Mouse (Mus musculus) midbrain, embryonic 12.5 days (tissue): ENCODE results near the gene Anks6. TPM values are rescaled to one million over a fixed set of nuclear protein-coding genes. Genes with fewer than 3 reads are reported as not detected.
"Not testable (repeated sequence)": the region's sequence is repeated elsewhere in the genome, so short reads cannot be mapped to it uniquely, and the experiment has no call there.

Experiments
- ATAC-seq: fragments of 200-750 bp; cut with Nextera tagmentation; 2 replicates; pipeline ENCODE4 v1.8.0; 2017; ENCODE audit warnings: low read depth, moderate TSS enrichment, moderate library complexity; ENCODE audit not compliant: low FRiP score
- H3K27ac ChIP-seq: fragments of 300-500 bp; sonication (generic); replicated peaks from 2 replicates; pipeline ENCODE4 v1.5.1; 2016; ENCODE audit warnings: mild to moderate bottlenecking
- H3K27me3 ChIP-seq: fragments of 300-500 bp; sonication (generic); 2 replicates; pipeline ENCODE4 v1.6.1; 2016; ENCODE audit warnings: mild to moderate bottlenecking
- H3K36me3 ChIP-seq: fragments of 300-500 bp; sonication (generic); 2 replicates; pipeline ENCODE4 v1.6.1; 2016
- H3K4me1 ChIP-seq: fragments of 300-500 bp; sonication (generic); 2 replicates; pipeline ENCODE4 v1.6.1; 2016
- H3K4me2 ChIP-seq: fragments of 300-500 bp; sonication (generic); replicated peaks from 2 replicates; pipeline ENCODE4 v1.6.1; 2016; ENCODE audit warnings: mild to moderate bottlenecking, moderate library complexity
- H3K4me3 ChIP-seq: fragments of 300-500 bp; sonication (generic); 2 replicates; pipeline ENCODE4 v1.5.1; 2016; ENCODE audit warnings: mild to moderate bottlenecking
- H3K9ac ChIP-seq: fragments of 300-500 bp; sonication (generic); replicated peaks from 2 replicates; pipeline ENCODE4 v1.6.1; 2016; ENCODE audit warnings: mild to moderate bottlenecking, moderate library complexity
- H3K9me3 ChIP-seq: fragments of 300-500 bp; sonication (generic); 2 replicates; pipeline ENCODE4 v1.6.1; 2016; ENCODE audit warnings: mild to moderate bottlenecking
- WGBS: fragments of 180-500 bp; shearing (Covaris S2); methylation state at CpG from one replicate; pipeline ENCODE4 v1.1.7; 2016; 5-methylcytosine and 5-hydroxymethylcytosine counted together
- polyA plus RNA-seq: library from polyadenylated mRNA; unstranded; fragments of >200 nt; fragmentation: Nextera tagmentation; extraction: Ambion mirVana; gene quantifications from 2 replicates; pipeline ENCODE4 v1.2.1, GENCODE M21; 2016

The Anks6 gene
- polyA plus RNA-seq, 1 experiment from 2014 or later = 6.5 TPM

GRCm38 (mm10) chr4:47060900-47061299 lies 3.7 kb upstream of the Anks6 start:
- Histone ChIP-seq H3K27me3 (peaks cover 12% of the 10 kb centered on the region), H3K4me2 (no peak overlapping the region), H3K4me3 (no peak overlapping the region), H3K36me3 (no peaks in the 10 kb centered on the region), H3K9ac (no peak overlapping the region), H3K4me1 (peaks cover 10% of the 10 kb centered on the region; the same call in 1 of the 2 replicates), H3K9me3 (no peaks in the 10 kb centered on the region), H3K27ac (no peak overlapping the region)
- WGBS = 9% methylated on average over 1 of the region's 1 CpGs
- no peak for ATAC-seq

GRCm38 (mm10) chr4:47057510-47058325 lies 491 bp upstream of the Anks6 start:
- Histone ChIP-seq H3K9me3 (0 out of 2 replicates have a peak, but pooled peaks cover 3% of the 10 kb centered on the region), H3K27ac (no peak overlapping the region)
- 37% methylated on average over 25 of the region's 25 CpGs for WGBS

GRCm38 (mm10) chr4:47055570-47056080 lies 1.6 kb downstream of the Anks6 start:
- no peaks in the 10 kb centered on the region for H3K36me3 ChIP-seq
- peaks cover 38% of the 10 kb centered on the region for H3K27me3 ChIP-seq
- no peak overlapping the region for H3K9ac ChIP-seq
- no peak overlapping the region for H3K4me3 ChIP-seq
- 0 out of 2 replicates have a peak, but pooled peaks cover 3% of the 10 kb centered on the region for H3K9me3 ChIP-seq
- no peak for ATAC-seq
- H3K4me2 ChIP-seq = no peak overlapping the region; the same call in 1 of the 2 replicates
- WGBS = 99% methylated on average over 6 of the region's 6 CpGs
- peaks cover 16% of the 10 kb centered on the region for H3K4me1 ChIP-seq
- H3K27ac ChIP-seq = no peak overlapping the region

More at GRCm38 (mm10) chr4:47057510-47058325, 491 bp upstream of the Anks6 start:
- H3K4me2 ChIP-seq = peak overlapping the region; percentile 70
- peak overlapping the region; percentile 78 for H3K4me3 ChIP-seq
- peak; percentile 42 for ATAC-seq
- peak overlapping the region; percentile 84 for H3K9ac ChIP-seq
- H3K27me3 ChIP-seq = peaks cover 30% of the 10 kb centered on the region
- H3K4me1 ChIP-seq = peaks cover 10% of the 10 kb centered on the region; the same call in 1 of the 2 replicates
- H3K36me3 ChIP-seq = no peaks in the 10 kb centered on the region

DNA sequence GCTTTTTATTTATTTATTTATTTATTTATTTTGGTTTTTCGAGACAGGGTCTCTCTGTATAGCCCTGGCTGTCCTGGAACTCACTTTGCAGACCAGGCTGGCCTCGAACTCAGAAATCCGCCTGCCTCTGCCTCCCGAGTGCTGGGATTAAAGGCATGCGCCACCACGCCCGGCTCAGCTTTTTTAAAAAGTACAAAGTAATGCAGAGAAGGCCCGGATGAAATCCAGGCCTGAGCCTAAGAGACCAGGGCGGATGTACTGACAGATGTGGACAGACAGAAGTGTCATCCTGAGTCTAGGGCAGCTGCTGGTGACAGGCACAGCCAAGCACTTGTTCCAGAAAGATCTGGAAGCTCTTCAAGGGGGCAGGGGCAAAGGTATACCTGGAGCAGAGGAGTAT lies 2.1 kb downstream of the Anks6 start:
- not testable (repeated sequence) for H3K4me2 ChIP-seq, H3K36me3 ChIP-seq, H3K9me3 ChIP-seq, H3K27ac ChIP-seq, ATAC-seq, H3K4me3 ChIP-seq, H3K9ac ChIP-seq
- Histone ChIP-seq H3K27me3 (peaks cover 40% of the 10 kb centered on the region), H3K4me1 (peaks cover 21% of the 10 kb centered on the region)
- WGBS = 95% methylated on average over 9 of the region's 9 CpGs

DNA sequence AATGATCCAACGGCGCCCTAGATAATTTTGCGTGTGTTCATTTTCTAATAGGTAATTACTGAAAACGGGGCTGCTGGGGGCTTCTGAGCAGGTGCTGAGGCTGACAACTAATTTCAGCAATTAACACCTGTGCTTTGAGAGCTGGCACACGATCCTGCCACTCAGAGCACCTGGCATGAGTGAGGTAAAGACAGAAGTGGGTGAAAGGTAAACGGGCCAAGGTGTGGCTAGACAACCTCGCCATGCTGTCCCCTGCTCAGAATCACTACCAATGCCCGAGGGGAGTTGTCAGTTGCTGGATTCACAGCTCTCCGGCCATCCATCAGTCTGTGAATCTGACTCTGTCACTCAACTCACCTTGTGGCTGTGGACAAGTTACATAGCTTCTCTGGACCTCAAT lies 5.3 kb downstream of the Anks6 start:
- 85% methylated on average over 9 of the region's 9 CpGs for WGBS
- H3K4me1 ChIP-seq = peaks cover 17% of the 10 kb centered on the region
- H3K36me3 ChIP-seq = no peaks in the 10 kb centered on the region; the same call in 1 of the 2 replicates
- H3K9ac ChIP-seq = no peak overlapping the region
- peaks cover 33% of the 10 kb centered on the region for H3K27me3 ChIP-seq
- no peak overlapping the region for H3K4me2 ChIP-seq
- H3K4me3 ChIP-seq = no peak overlapping the region
- ATAC-seq = no peak
- no peak overlapping the region for H3K27ac ChIP-seq
- H3K9me3 ChIP-seq = 0 out of 2 replicates have a peak, but pooled peaks cover 3% of the 10 kb centered on the region

- H3K4me1 ChIP-seq = peaks cover 11% of the 10 kb centered on the region
- 16% methylated on average over 10 of the region's 10 CpGs for WGBS
- peak; percentile 24; the same call in 1 of the 2 replicates for ATAC-seq
- peaks cover 28% of the 10 kb centered on the region for H3K27me3 ChIP-seq
- H3K9ac ChIP-seq = no peak overlapping the region; the same call in 1 of the 2 replicates
- H3K36me3 ChIP-seq = no peaks in the 10 kb centered on the region; the same call in 1 of the 2 replicates
- no peak overlapping the region for H3K4me2 ChIP-seq
- 0 out of 2 replicates have a peak, but pooled peaks cover 3% of the 10 kb centered on the region for H3K9me3 ChIP-seq
- peak overlapping the region; percentile 42; the same call in 1 of the 2 replicates for H3K27ac ChIP-seq
- H3K4me3 ChIP-seq = no peak overlapping the region
These were observed 6.4 kb downstream of the Anks6 start for GRCm38 (mm10) chr4:47050642-47051381.

- Histone ChIP-seq H3K9me3 (no peaks in the 10 kb centered on the region), H3K4me1 (peaks cover 11% of the 10 kb centered on the region), H3K9ac (no peak overlapping the region), H3K27ac (peak overlapping the region; percentile 42; the same call in 1 of the 2 replicates), H3K4me3 (no peak overlapping the region), H3K27me3 (peaks cover 21% of the 10 kb centered on the region), H3K36me3 (no peaks in the 10 kb centered on the region; the same call in 1 of the 2 replicates), H3K4me2 (no peak overlapping the region)
- ATAC-seq = peak; percentile 68
- 0% methylated on average over 1 of the region's 1 CpGs for WGBS
These were observed 7.1 kb downstream of the Anks6 start for GRCm38 (mm10) chr4:47050167-47050566.

GRCm38 (mm10) chr4:47049216-47049615 lies 8.0 kb downstream of the Anks6 start:
- peaks cover 17% of the 10 kb centered on the region for H3K27me3 ChIP-seq
- H3K4me2 ChIP-seq = no peak overlapping the region
- no peaks in the 10 kb centered on the region for H3K9me3 ChIP-seq
- no peaks in the 10 kb centered on the region; the same call in 1 of the 2 replicates for H3K36me3 ChIP-seq
- H3K4me1 ChIP-seq = peaks cover 11% of the 10 kb centered on the region
- H3K4me3 ChIP-seq = no peak overlapping the region
- ATAC-seq = no peak
- H3K27ac ChIP-seq = no peak overlapping the region
- WGBS = 93% methylated on average over 16 of the region's 16 CpGs
- no peak overlapping the region for H3K9ac ChIP-seq

- 88% methylated on average over 4 of the region's 4 CpGs for WGBS
- Histone ChIP-seq H3K27me3 (peaks cover 10% of the 10 kb centered on the region), H3K27ac (no peak overlapping the region), H3K4me3 (no peak overlapping the region), H3K4me2 (no peak overlapping the region), H3K4me1 (peaks cover 11% of the 10 kb centered on the region), H3K36me3 (no peaks in the 10 kb centered on the region; the same call in 1 of the 2 replicates), H3K9me3 (no peaks in the 10 kb centered on the region), H3K9ac (no peak overlapping the region)
- no peak for ATAC-seq
These were observed 9.5 kb downstream of the Anks6 start for GRCm38 (mm10) chr4:47047765-47048164.

DNA sequence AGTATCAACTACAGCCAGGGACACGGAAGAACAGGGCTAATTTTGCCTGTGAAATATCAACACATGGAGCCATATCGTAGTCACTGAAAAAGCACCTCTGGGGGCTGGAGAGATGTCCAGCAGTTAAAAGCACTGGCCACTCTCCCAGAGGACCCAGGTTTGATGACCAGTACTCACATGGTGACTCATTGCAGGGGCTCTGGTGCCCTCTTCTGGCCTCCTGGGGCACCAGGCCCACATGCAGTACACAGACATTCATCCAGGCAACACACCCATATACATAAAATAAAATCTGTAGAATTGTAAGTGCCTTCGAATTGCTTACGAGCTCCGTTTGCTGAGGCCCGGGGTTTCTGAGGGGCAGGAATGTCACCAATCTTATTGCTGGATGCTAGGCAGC lies 10.3 kb downstream of the Anks6 start:
- H3K9me3 ChIP-seq = no peaks in the 10 kb centered on the region
- H3K4me3 ChIP-seq = no peak overlapping the region
- ATAC-seq = no peak
- H3K36me3 ChIP-seq = no peaks in the 10 kb centered on the region; the same call in 1 of the 2 replicates
- H3K4me2 ChIP-seq = no peak overlapping the region
- 88% methylated on average over 6 of the region's 6 CpGs for WGBS
- peaks cover 11% of the 10 kb centered on the region for H3K4me1 ChIP-seq
- no peak overlapping the region for H3K9ac ChIP-seq
- no peak overlapping the region for H3K27ac ChIP-seq
- H3K27me3 ChIP-seq = peaks cover 9% of the 10 kb centered on the region; the same call in 1 of the 2 replicates

GRCm38 (mm10) chr4:47043866-47044265 lies 13.4 kb downstream of the Anks6 start:
- Histone ChIP-seq H3K9me3 (no peaks in the 10 kb centered on the region), H3K27ac (no peak overlapping the region), H3K4me2 (no peak overlapping the region), H3K4me1 (no peaks in the 10 kb centered on the region), H3K27me3 (no peaks in the 10 kb centered on the region), H3K36me3 (peaks cover 5% of the 10 kb centered on the region; the same call in 1 of the 2 replicates), H3K4me3 (no peak overlapping the region), H3K9ac (no peak overlapping the region)
- ATAC-seq = no peak
- WGBS = 92% methylated on average over 9 of the region's 9 CpGs
